In the genomic region with DNA sequence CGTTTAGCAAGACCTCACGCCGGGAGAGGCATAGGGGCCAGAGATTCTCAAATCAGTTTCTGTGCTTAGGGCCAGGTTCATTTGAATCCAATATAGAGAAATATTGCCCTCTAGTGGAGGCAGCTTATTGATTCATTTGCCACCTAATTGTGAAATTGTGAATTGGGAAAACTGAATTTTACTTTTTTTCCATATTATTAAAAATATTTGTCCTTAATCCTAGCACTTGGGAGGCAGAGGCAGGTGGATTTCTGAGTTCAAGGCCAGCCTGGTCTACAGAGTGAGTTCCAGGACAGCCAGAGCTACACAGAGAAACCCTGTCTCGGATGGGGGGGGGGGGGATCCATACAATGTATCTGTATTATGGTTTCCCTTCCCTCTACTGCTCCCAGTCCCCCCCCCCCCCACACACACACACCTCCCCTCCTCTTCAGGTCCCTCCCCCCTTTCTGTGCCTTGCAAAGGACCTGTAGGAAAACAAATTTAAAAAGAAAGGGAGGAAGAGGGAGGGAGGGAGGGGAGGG, we compare ENCODE assay signal across 9 mouse cellular contexts.
DNase-seq lines count a peak whose midpoint lies in the region; ATAC-seq lines count a peak whose summit lies in the region.
"Had no signal": no experiment of that assay in that cellular context is flagged by ENCODE, and none has a peak within 500 bp of the region (broad histone marks: within the 10 kb centered on the region; RNA-seq: fewer than 3 reads in every experiment).

No protein-coding gene starts in this region.

- no peaks in the 10 kb centered on the region for H3K27me3 ChIP-seq in intestine, embryonic 15.5 days (replicated peaks)
- no peaks in the 10 kb centered on the region for H3K27me3 ChIP-seq in intestine, embryonic 16.5 days (replicated peaks; ENCODE audit: control insufficient read depth, insufficient read depth, low read length)
- peaks cover 5% of the 10 kb centered on the region for H3K27me3 ChIP-seq in forebrain, embryonic 10.5 days (ENCODE audit: poor library complexity, severe bottlenecking)
- H3K27me3 ChIP-seq: liver, embryonic 13.5 days had no signal

- no peaks in the 10 kb centered on the region for H3K36me3 ChIP-seq in intestine, embryonic 15.5 days
- no peaks in the 10 kb centered on the region for H3K36me3 ChIP-seq in intestine, embryonic 16.5 days (ENCODE audit: control insufficient read depth, insufficient read depth, low read length)
- H3K36me3 ChIP-seq in forebrain, embryonic 10.5 days (replicated peaks) = no peaks in the 10 kb centered on the region
- H3K36me3 ChIP-seq: liver, embryonic 13.5 days had no signal

- ATAC-seq in intestine, embryonic 15.5 days = peak; percentile 40
- ATAC-seq in intestine, embryonic 16.5 days = no peak

- no peak overlapping the region for H3K27ac ChIP-seq in intestine, embryonic 15.5 days
- H3K27ac ChIP-seq in intestine, embryonic 16.5 days (ENCODE audit: low read length) = no peak overlapping the region
- H3K27ac ChIP-seq in forebrain, embryonic 10.5 days = no peak overlapping the region
- H3K27ac ChIP-seq: liver, embryonic 13.5 days had no signal

- no peak overlapping the region for H3K4me3 ChIP-seq in intestine, embryonic 15.5 days (replicated peaks)
- no peak overlapping the region for H3K4me3 ChIP-seq in intestine, embryonic 16.5 days (ENCODE audit: low read length)
- peak overlapping the region; percentile 30; the same call in 1 of the 2 replicates for H3K4me3 ChIP-seq in forebrain, embryonic 10.5 days
- H3K4me3 ChIP-seq: liver, embryonic 13.5 days had no signal

- no peaks in the 10 kb centered on the region for H3K9me3 ChIP-seq in intestine, embryonic 15.5 days
- no peaks in the 10 kb centered on the region for H3K9me3 ChIP-seq in intestine, embryonic 16.5 days (ENCODE audit: control insufficient read depth, low read length)
- H3K9me3 ChIP-seq in forebrain, embryonic 10.5 days = no peaks in the 10 kb centered on the region
- H3K9me3 ChIP-seq: liver, embryonic 13.5 days had no signal

- no peak overlapping the region for H3K9ac ChIP-seq in intestine, embryonic 15.5 days
- H3K9ac ChIP-seq in intestine, embryonic 16.5 days (ENCODE audit: low read depth, low read length) = no peak overlapping the region
- H3K9ac ChIP-seq: liver, embryonic 13.5 days had no signal

- H3K4me1 ChIP-seq in intestine, embryonic 15.5 days (replicated peaks) = no peaks in the 10 kb centered on the region; the same call in 1 of the 2 replicates
- no peaks in the 10 kb centered on the region for H3K4me1 ChIP-seq in intestine, embryonic 16.5 days (ENCODE audit: control insufficient read depth, insufficient read depth, low read length)
- peaks cover 14% of the 10 kb centered on the region for H3K4me1 ChIP-seq in forebrain, embryonic 10.5 days
- H3K4me1 ChIP-seq: liver, embryonic 13.5 days had no signal

- peak; percentile 25 for DNase-seq in MEL-GATA-1-ER (ENCODE audit: extremely low read depth, low read depth)
- DNase-seq in forebrain, embryonic 10.5 days (ENCODE audit: extremely low spot score, low spot score) = no peak
- peak; percentile 33 for DNase-seq in kidney, postnatal 14 days
- peak; percentile 43 for DNase-seq in retina, postnatal 7 days (ENCODE audit: low read depth, low spot score)
- DNase-seq in gastrocnemius, adult 8-10 months (ENCODE audit: low spot score in 2 of 2) = no peak
- no peak for DNase-seq in adrenal gland, postnatal 25 days
- DNase-seq: liver, embryonic 13.5 days had no signal

- no peak overlapping the region; the same call in 1 of the 2 replicates for H3K4me2 ChIP-seq in intestine, embryonic 15.5 days (replicated peaks)
- no peak overlapping the region for H3K4me2 ChIP-seq in intestine, embryonic 16.5 days (ENCODE audit: low read depth, low read length)
- H3K4me2 ChIP-seq: liver, embryonic 13.5 days had no signal

- 26% methylated on average over 4 of the region's 4 CpGs for WGBS in intestine, embryonic 15.5 days
- 20% methylated on average over 4 of the region's 4 CpGs for WGBS in intestine, embryonic 16.5 days
- WGBS in forebrain, embryonic 10.5 days = 20% methylated on average over 4 of the region's 4 CpGs

Comparison
In these comparisons a context has a peak if more than half of its experiments do, and no peak if none do; other contexts are left out.
1. DNase-seq: peak in MEL-GATA-1-ER (single experiment), kidney, postnatal 14 days (single experiment) and retina, postnatal 7 days (single experiment); none in forebrain, embryonic 10.5 days (single experiment), gastrocnemius, adult 8-10 months (0 of 2) and adrenal gland, postnatal 25 days (single experiment).